Mouse (Mus musculus) ES-Bruce4 (cell line): Measurements from ENCODE around the gene Ksr2.

ENCODE experiments used
- CTCF ChIP-seq: IDR thresholded peaks from one replicate; pipeline ENCODE4 v1.8.1; 2011; ENCODE audit warnings: low read depth, low read length
- POLR2A ChIP-seq: IDR thresholded peaks from one replicate; pipeline ENCODE4 v1.8.1; 2011; ENCODE audit warnings: low read length; ENCODE audit not compliant: insufficient read depth

DNA sequence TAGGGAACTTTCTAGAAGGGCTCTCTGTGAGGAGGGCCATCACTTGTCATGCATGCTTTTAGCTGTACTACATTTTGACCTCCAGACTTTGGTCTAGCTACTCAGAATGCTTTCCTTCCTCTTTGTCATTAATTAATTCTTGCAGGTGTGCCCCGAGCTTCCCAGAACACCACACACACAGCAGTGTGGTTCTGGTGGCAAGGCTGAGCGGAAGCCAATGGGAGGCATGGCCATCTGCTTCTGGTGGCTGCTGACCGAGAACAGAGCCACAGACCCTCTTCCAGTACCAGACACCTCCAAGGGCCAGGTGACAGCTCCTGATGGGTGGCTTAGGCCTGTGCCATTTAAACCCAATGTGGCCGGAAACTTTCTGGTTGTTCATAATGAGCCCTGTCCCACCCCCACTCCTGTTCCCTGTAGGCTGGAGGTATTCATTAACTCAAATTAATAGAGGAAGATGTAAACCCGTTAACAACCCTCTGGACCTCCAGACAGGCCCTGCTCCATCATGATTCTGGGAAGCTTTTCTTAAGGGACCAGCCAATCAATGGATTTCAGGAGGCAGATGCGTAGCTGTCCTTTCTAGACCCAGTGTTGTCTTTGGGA lies 155.5 kb downstream of the Ksr2 start:
- TF ChIP-seq CTCF (no peak), POLR2A (no peak)
